Mouse (Mus musculus): ENCODE results near the gene Hist2h2ac. TPM values are rescaled to one million over a fixed set of nuclear protein-coding genes. Genes with fewer than 3 reads are reported as not detected.
"Not testable (repeated sequence)": the region's sequence is repeated elsewhere in the genome, so short reads cannot be mapped to it uniquely, and the experiment has no call there.

Hist2h2ac gene
- 10.8 and 11.3 TPM in 2 replicates for polyA plus RNA-seq (2015; fragmentation: Nextera tagmentation; extraction: Ambion mirVana)

- no peaks in the 10 kb centered on the region for H3K27me3 ChIP-seq
- ATAC-seq (replicated peaks; ENCODE audit: low FRiP score), result peak; percentile 94
- peaks cover 46% of the 10 kb centered on the region for H3K4me1 ChIP-seq
- H3K4me2 ChIP-seq, result peak within 1 kb of the TSS; percentile 86
- peak within 1 kb of the TSS; percentile 100 for H3K27ac ChIP-seq
- peak within 1 kb of the TSS; percentile 68 for H3K4me3 ChIP-seq (replicated peaks)
- no peaks in the 10 kb centered on the region for H3K36me3 ChIP-seq
- under 1% methylated on average over 43 of the region's 43 CpGs for WGBS
- no peaks in the 10 kb centered on the region for H3K9me3 ChIP-seq (replicated peaks)
- H3K9ac ChIP-seq, result peak within 1 kb of the TSS; percentile 92
These were observed at the start of gene Hist2h2ac, which contains the start of gene Hist2h2be for GRCm38 (mm10) chr3:96220765-96221639. Gene Hist2h2ac (minus strand): TSS chr3:96220880. Gene Hist2h2be (plus strand): TSS chr3:96221119.

- H3K4me2 ChIP-seq, result peak within 1 kb of the TSS; percentile 82
- no peaks in the 10 kb centered on the region for H3K9me3 ChIP-seq (replicated peaks)
- H3K4me1 ChIP-seq, result peaks cover 16% of the 10 kb centered on the region
- under 1% methylated on average over 45 of the region's 45 CpGs for WGBS
- peak within 1 kb of the TSS; percentile 98 for H3K27ac ChIP-seq
- H3K4me3 ChIP-seq (replicated peaks), result peak within 1 kb of the TSS; percentile 56
- peak within 1 kb of the TSS; percentile 72 for H3K9ac ChIP-seq
- ATAC-seq (replicated peaks; ENCODE audit: low FRiP score), result peak; percentile 96
- H3K36me3 ChIP-seq, result no peaks in the 10 kb centered on the region
- H3K27me3 ChIP-seq, result no peaks in the 10 kb centered on the region
These were observed 49.1 kb upstream of the Hist2h2ac start, which contains the start of gene Hist2h2bb for GRCm38 (mm10) chr3:96269511-96270474. Gene Hist2h2bb (plus strand): TSS chr3:96269752.

- WGBS, result under 1% methylated on average over 13 of the region's 44 CpGs
- peak overlapping the region; percentile 56 for H3K4me3 ChIP-seq (replicated peaks)
- H3K9ac ChIP-seq, result peak overlapping the region; percentile 60
These were observed 48.2 kb upstream of the Hist2h2ac start for GRCm38 (mm10) chr3:96268776-96269378.

GRCm38 (mm10) chr3:96268051-96268775 is 47.5 kb upstream of the Hist2h2ac start, which contains the start of gene Hist2h3b:
Gene Hist2h3b (plus strand): TSS chr3:96268654.
- Histone ChIP-seq H3K4me2 (peak within 1 kb of the TSS; percentile 82), H3K36me3 (no peaks in the 10 kb centered on the region), H3K4me1 (peaks cover 28% of the 10 kb centered on the region), H3K9ac (peak within 1 kb of the TSS; percentile 60), H3K9me3 (replicated peaks) (no peaks in the 10 kb centered on the region), H3K27ac (peak within 1 kb of the TSS; percentile 98), H3K27me3 (no peaks in the 10 kb centered on the region), H3K4me3 (replicated peaks) (peak within 1 kb of the TSS; percentile 56)
- peak; percentile 69 for ATAC-seq (replicated peaks; ENCODE audit: low FRiP score)
- 20% methylated on average over 29 of the region's 30 CpGs for WGBS

More at GRCm38 (mm10) chr3:96268776-96269378, 48.2 kb upstream of the Hist2h2ac start:
- not testable (repeated sequence) for H3K36me3 ChIP-seq; H3K9me3 ChIP-seq (replicated peaks); H3K27me3 ChIP-seq
- H3K4me1 ChIP-seq, result peaks cover 26% of the 10 kb centered on the region
- H3K27ac ChIP-seq, result peak overlapping the region; percentile 98
- peak overlapping the region; percentile 82 for H3K4me2 ChIP-seq
- ATAC-seq (replicated peaks; ENCODE audit: low FRiP score), result peak; percentile 47

GRCm38 (mm10) chr3:96267541-96267940 is 46.9 kb upstream of the Hist2h2ac start:
- H3K4me1 ChIP-seq, result peaks cover 29% of the 10 kb centered on the region
- peak overlapping the region; percentile 97 for H3K27ac ChIP-seq
- H3K9ac ChIP-seq, result no peak overlapping the region
- WGBS, result 74% methylated on average over 4 of the region's 4 CpGs
- no peaks in the 10 kb centered on the region for H3K27me3 ChIP-seq
- H3K36me3 ChIP-seq, result no peaks in the 10 kb centered on the region
- H3K4me2 ChIP-seq, result peak overlapping the region; percentile 82
- H3K4me3 ChIP-seq (replicated peaks), result no peak overlapping the region
- no peak for ATAC-seq (replicated peaks; ENCODE audit: low FRiP score)
- no peaks in the 10 kb centered on the region for H3K9me3 ChIP-seq (replicated peaks)

- WGBS, result 83% methylated on average over 8 of the region's 8 CpGs
- H3K27ac ChIP-seq, result no peak overlapping the region
- no peak for ATAC-seq (replicated peaks; ENCODE audit: low FRiP score)
These were observed 45.5 kb upstream of the Hist2h2ac start for GRCm38 (mm10) chr3:96266132-96266710.

GRCm38 (mm10) chr3:96264404-96264949 is 43.8 kb upstream of the Hist2h2ac start:
- Histone ChIP-seq H3K27ac (peak overlapping the region; percentile 99), H3K36me3 (no peaks in the 10 kb centered on the region), H3K4me1 (peaks cover 44% of the 10 kb centered on the region), H3K4me3 (replicated peaks) (peak overlapping the region; percentile 61), H3K9ac (no peak overlapping the region; the same call in 1 of the 2 replicates), H3K9me3 (replicated peaks) (no peaks in the 10 kb centered on the region), H3K27me3 (no peaks in the 10 kb centered on the region), H3K4me2 (peak overlapping the region; percentile 81)
- no peak for ATAC-seq (replicated peaks; ENCODE audit: low FRiP score)
- 68% methylated on average over 7 of the region's 7 CpGs for WGBS

More at GRCm38 (mm10) chr3:96266132-96266710, 45.5 kb upstream of the Hist2h2ac start:
- H3K9ac ChIP-seq, result no peak overlapping the region
- no peaks in the 10 kb centered on the region for H3K36me3 ChIP-seq
- H3K4me2 ChIP-seq, result no peak overlapping the region
- peaks cover 42% of the 10 kb centered on the region for H3K4me1 ChIP-seq
- H3K27me3 ChIP-seq, result no peaks in the 10 kb centered on the region
- no peak overlapping the region for H3K4me3 ChIP-seq (replicated peaks)
- no peaks in the 10 kb centered on the region for H3K9me3 ChIP-seq (replicated peaks)

GRCm38 (mm10) chr3:96263558-96264403 is 43.1 kb upstream of the Hist2h2ac start:
- H3K4me3 ChIP-seq (replicated peaks), result peak overlapping the region; percentile 61
- peaks cover 44% of the 10 kb centered on the region for H3K4me1 ChIP-seq
- H3K36me3 ChIP-seq, result no peaks in the 10 kb centered on the region
- ATAC-seq (replicated peaks; ENCODE audit: low FRiP score), result peak; percentile 24
- peak overlapping the region; percentile 81 for H3K4me2 ChIP-seq
- H3K9me3 ChIP-seq (replicated peaks), result no peaks in the 10 kb centered on the region
- 5% methylated on average over 27 of the region's 27 CpGs for WGBS
- H3K9ac ChIP-seq, result peak overlapping the region; percentile 44
- H3K27me3 ChIP-seq, result no peaks in the 10 kb centered on the region
- H3K27ac ChIP-seq, result peak overlapping the region; percentile 99

- peak within 1 kb of the TSS; percentile 81 for H3K4me2 ChIP-seq
- no peaks in the 10 kb centered on the region for H3K27me3 ChIP-seq
- H3K9ac ChIP-seq, result peak within 1 kb of the TSS; percentile 71
- H3K4me1 ChIP-seq, result peaks cover 42% of the 10 kb centered on the region
- H3K4me3 ChIP-seq (replicated peaks), result peak within 1 kb of the TSS; percentile 61
- H3K27ac ChIP-seq, result peak within 1 kb of the TSS; percentile 99
- ATAC-seq (replicated peaks; ENCODE audit: low FRiP score), result peak; percentile 93
- H3K36me3 ChIP-seq, result no peaks in the 10 kb centered on the region
- no peaks in the 10 kb centered on the region for H3K9me3 ChIP-seq (replicated peaks)
- WGBS, result 0% methylated on average over 40 of the region's 40 CpGs
These were observed 42.4 kb upstream of the Hist2h2ac start, which contains the start of gene Hist2h4 for GRCm38 (mm10) chr3:96262979-96263550. Gene Hist2h4 (minus strand): TSS chr3:96263311.
